Mouse (Mus musculus): ENCODE measurements around the gene Nox3.

The Nox3 gene

GRCm38 (mm10) chr17:3696161-3696560, at the start of gene Nox3:
Gene Nox3 (minus strand): TSS chr17:3696261.
- DNase-seq (ENCODE audit: extremely low spot score, low read depth, low spot score): no peak

- DNase-seq (ENCODE audit: extremely low spot score, low read depth, low spot score): no peak
These were observed 48.3 kb upstream of the Nox3 start for GRCm38 (mm10) chr17:3744402-3744801.

DNA sequence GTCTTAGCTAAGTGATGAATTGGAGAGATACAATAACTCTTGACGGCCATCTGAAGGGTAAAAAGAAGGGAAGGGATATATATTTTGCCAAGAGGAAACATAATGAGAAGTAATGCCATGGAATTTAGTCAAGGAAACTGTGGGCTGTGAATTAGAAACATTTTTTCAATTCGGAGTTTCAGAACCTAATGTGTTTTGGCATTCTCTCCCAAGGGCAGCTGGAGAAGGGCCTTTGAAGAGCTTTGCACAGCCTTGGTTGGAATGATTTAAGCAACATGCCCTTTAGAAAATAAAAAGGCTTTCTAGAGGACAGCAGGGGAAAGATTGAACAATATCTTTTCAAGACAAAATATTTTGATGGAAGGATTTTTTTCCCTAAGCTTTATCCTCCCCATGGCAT, 40.9 kb upstream of the Nox3 start:
- DNase-seq (ENCODE audit: extremely low spot score, low read depth, low spot score): no peak

GRCm38 (mm10) chr17:3734286-3734685, 38.2 kb upstream of the Nox3 start:
- DNase-seq (ENCODE audit: extremely low spot score, low read depth, low spot score): no peak

DNA sequence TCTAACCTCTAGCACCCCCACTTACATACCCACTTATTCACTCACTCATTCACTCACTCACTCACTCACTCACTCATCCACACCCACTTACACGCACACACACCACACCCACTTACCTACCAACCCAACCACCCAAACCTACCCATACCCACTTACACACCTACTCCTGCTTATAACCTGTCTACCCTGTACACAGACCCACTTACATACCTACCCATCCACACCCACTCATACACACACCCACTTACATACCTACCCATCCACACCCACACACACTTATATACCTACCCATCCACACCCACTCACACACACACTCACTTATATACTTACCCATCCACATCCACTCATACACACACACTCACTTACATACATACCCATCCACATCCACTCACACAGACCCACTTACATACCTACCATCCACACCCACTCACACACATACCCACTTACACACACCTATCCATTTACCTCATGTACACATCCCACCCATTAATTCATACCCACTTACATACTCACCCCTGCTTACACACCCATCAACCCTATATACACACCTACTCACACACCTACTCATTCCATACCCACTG, 9.4 kb upstream of the Nox3 start:
- DNase-seq (ENCODE audit: extremely low spot score, low read depth, low spot score): no peak

GRCm38 (mm10) chr17:3702320-3702719, 6.3 kb upstream of the Nox3 start:
- no peak for DNase-seq (ENCODE audit: extremely low spot score, low read depth, low spot score)

DNA sequence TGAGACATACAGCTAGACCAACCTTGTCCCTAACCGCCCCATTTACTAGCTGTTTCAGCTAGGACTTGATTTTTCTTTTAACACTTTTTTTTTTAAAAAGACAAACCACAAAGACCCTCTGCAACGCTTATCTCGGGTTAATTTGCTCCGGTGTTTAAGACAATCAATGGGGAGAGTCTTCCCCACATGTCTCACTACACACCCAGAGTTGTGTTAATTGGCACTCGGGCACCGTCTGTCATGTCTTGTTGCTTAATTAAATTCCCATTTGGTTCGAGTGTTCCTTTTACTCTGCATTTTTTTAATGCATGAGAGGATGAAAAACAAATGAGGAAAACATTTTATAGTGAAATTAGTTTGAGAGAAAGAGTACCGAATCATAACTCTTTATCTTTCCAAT, 3.2 kb downstream of the Nox3 start:
- DNase-seq (ENCODE audit: extremely low spot score, low read depth, low spot score): no peak

GRCm38 (mm10) chr17:3690499-3691258, 5.4 kb downstream of the Nox3 start:
- DNase-seq (ENCODE audit: extremely low spot score, low read depth, low spot score): no peak

- DNase-seq (ENCODE audit: extremely low spot score, low read depth, low spot score): no peak
These were observed 12.4 kb downstream of the Nox3 start for GRCm38 (mm10) chr17:3683662-3684061.

DNA sequence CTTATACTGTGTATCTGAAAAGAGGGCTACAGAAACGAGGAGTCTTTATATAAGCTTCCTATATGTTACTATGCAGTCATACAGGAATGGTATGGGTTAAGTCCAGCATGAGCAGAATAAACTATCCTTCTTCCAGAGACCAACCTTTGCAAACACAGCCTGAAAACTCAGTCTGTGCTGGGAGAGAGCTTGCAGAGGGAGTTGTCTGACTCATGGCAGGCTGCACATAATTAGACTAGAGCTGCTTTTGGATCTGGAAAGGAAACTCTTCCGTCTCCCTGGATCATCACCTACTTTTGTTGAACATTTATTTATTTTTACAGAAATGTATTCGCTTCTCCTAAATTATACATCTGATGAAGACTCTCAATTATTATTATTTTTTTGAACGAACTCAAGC, 26.8 kb downstream of the Nox3 start:
- DNase-seq (ENCODE audit: extremely low spot score, low read depth, low spot score): no peak

GRCm38 (mm10) chr17:3667287-3667686, 28.8 kb downstream of the Nox3 start:
- no peak for DNase-seq (ENCODE audit: extremely low spot score, low read depth, low spot score)

DNA sequence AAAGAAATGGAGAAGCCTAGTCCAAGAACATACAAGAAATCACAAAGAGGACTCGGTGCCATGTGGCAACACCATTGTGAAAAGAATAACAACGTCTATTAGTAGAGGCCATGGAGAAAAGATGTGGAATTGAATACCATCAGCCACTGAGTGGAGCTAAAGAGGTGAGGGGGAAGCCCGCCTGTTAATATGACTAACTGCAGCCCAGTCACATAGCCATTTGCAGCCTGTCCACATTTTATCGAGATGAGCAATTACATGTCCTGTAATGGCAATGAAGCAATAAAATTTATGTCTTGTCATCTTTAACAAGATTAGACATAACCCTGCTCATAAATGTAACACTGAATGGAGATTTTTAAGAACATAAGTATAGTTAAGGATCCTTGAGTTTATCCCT, 30.7 kb downstream of the Nox3 start:
- no peak for DNase-seq (ENCODE audit: extremely low spot score, low read depth, low spot score)

- DNase-seq (ENCODE audit: extremely low spot score, low read depth, low spot score): no peak
These were observed 36.6 kb downstream of the Nox3 start for GRCm38 (mm10) chr17:3659497-3659896.

DNA sequence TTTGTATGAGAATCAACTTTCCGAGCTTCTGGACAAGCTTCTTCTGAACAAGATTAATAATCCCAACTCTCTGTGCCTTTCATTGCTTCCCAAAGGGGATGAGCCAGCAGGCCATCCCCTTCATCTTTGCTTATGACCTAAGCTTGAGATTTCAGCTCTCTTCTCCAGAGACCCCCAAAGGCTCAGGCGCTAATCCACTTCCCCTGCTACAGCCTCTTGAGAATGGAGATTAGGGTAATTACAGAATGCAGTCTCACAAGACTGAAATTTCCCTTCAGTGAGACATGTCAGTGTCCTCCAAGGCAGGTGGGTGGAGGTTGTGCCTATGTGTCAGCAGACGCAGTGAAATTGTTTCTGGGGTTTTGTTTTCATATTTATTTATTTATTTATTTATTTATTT, 45.7 kb downstream of the Nox3 start:
- no peak for DNase-seq (ENCODE audit: extremely low spot score, low read depth, low spot score)

DNA sequence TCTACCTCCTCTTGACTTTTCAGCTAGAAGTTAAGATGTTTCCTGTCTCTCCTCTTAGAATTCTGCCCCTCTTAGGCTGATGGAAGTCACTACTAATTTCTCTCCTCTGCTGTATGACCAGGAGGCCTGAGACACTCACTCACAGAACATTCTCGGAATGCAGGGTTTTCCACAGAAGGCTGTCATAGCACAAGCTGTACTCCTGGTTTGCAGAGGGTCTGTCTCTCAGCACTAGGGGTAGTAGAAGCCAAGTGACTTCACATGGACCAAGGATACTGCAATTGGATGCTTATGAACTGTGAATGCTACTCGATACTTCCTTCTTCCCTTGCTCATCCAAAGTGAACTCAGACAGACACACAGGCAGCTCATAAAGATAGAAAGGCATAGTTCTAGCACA, 52.5 kb downstream of the Nox3 start:
- no peak for DNase-seq (ENCODE audit: extremely low spot score, low read depth, low spot score)

GRCm38 (mm10) chr17:3641456-3641855, 54.6 kb downstream of the Nox3 start:
- DNase-seq (ENCODE audit: extremely low spot score, low read depth, low spot score): no peak

DNA sequence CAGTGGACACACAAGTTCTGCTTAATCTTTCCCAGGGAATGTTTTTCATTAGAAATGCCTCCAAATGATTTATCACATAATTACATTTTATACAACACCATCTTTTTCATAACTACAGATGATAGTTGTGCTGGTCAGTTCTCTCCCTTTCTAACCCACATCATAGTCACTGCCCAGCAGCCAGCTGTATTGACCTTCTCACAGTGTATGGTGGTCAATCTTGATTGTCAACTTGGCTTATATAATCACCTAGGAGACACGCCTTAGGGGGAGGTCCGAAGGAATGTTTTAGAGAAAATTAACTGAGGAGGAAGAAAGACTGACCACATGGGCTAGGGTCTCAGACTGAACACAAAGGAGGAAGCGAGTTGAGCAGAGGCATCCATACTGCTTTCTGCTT, 57.3 kb downstream of the Nox3 start:
- DNase-seq (ENCODE audit: extremely low spot score, low read depth, low spot score): no peak

GRCm38 (mm10) chr17:3632501-3632900, 63.6 kb downstream of the Nox3 start:
- DNase-seq (ENCODE audit: extremely low spot score, low read depth, low spot score): no peak

- DNase-seq (ENCODE audit: extremely low spot score, low read depth, low spot score): no peak
These were observed 79.5 kb downstream of the Nox3 start for GRCm38 (mm10) chr17:3616329-3617216.

- DNase-seq (ENCODE audit: extremely low spot score, low read depth, low spot score): no peak
These were observed 80.5 kb downstream of the Nox3 start for GRCm38 (mm10) chr17:3615553-3615952.

DNA sequence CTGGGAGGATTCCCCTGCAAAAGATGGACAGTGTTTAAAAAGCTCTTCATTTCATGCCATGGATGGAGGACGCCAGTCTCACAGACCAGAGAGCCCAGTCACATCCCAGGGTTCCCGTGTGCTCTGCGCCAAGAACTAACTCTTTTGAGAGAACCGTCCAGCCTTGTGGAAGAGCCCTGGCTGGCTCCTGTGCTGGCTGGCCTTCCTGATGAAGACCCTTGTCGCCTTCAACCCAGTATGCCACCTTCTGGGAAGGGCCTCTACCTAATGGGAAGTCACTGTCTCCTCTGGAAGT, 84.3 kb downstream of the Nox3 start:
- DNase-seq (ENCODE audit: extremely low spot score, low read depth, low spot score): no peak

Data from hindlimb bud, embryonic 11.5 days (tissue).